Mouse (Mus musculus): ENCODE measurements around the gene Prokr1. TPM values are rescaled to one million over a fixed set of nuclear protein-coding genes. Genes with fewer than 3 reads are reported as not detected.
A peak's percentile ranks its signal among the peaks of the same experiment; 100 is the strongest.
"Not testable (repeated sequence)": the region's sequence is repeated elsewhere in the genome, so short reads cannot be mapped to it uniquely, and the experiment has no call there.

Gene Prokr1
- polyA plus RNA-seq (2015; fragmentation: Nextera tagmentation; extraction: Ambion mirVana): 0.92 and 1.1 TPM in 2 replicates

GRCm38 (mm10) chr6:87590394-87591281 is at the start of gene Prokr1:
TSS of gene Prokr1 (minus strand) at chr6:87590743.
- peak within 1 kb of the TSS; percentile 92 for H3K4me2 ChIP-seq (replicated peaks; ENCODE audit: low read depth)
- H3K9ac ChIP-seq (ENCODE audit: low read length): peak within 1 kb of the TSS; percentile 60
- H3K36me3 ChIP-seq (ENCODE audit: control insufficient read depth, insufficient read depth, low read length): no peaks in the 10 kb centered on the region
- ATAC-seq (ENCODE audit: low FRiP score, low TSS enrichment): peak; percentile 84
- H3K4me1 ChIP-seq (replicated peaks; ENCODE audit: control insufficient read depth, insufficient read depth): peaks cover 3% of the 10 kb centered on the region; the same call in 1 of the 2 replicates
- WGBS: 1% methylated on average over 34 of the region's 34 CpGs
- peak; percentile 71 for DNase-seq (ENCODE audit: low spot score)
- no peak for TF ChIP-seq EP300 (optimal IDR thresholded peaks at IDR 0.05)
- TF ChIP-seq CTCF (IDR thresholded peaks at IDR 0.05; ENCODE audit: low read depth): no peak
- peak within 1 kb of the TSS; percentile 43 for H3K4me3 ChIP-seq (ENCODE audit: low read depth, low read length)
- H3K27me3 ChIP-seq (ENCODE audit: control insufficient read depth, insufficient read depth, low read length): no peaks in the 10 kb centered on the region
- H3K9me3 ChIP-seq (ENCODE audit: control insufficient read depth, low read length): no peaks in the 10 kb centered on the region
- H3K27ac ChIP-seq (replicated peaks): no peak within 1 kb of the TSS

GRCm38 (mm10) chr6:87638134-87638660 is 47.7 kb upstream of the Prokr1 start:
- Histone ChIP-seq H3K27me3 (ENCODE audit: control insufficient read depth, insufficient read depth, low read length) (no peaks in the 10 kb centered on the region), H3K4me2 (replicated peaks; ENCODE audit: low read depth) (no peak overlapping the region), H3K9ac (ENCODE audit: low read length) (no peak overlapping the region), H3K4me1 (replicated peaks; ENCODE audit: control insufficient read depth, insufficient read depth) (no peaks in the 10 kb centered on the region), H3K27ac (replicated peaks) (no peak overlapping the region), H3K4me3 (ENCODE audit: low read depth, low read length) (no peak overlapping the region), H3K9me3 (ENCODE audit: control insufficient read depth, low read length) (no peaks in the 10 kb centered on the region), H3K36me3 (ENCODE audit: control insufficient read depth, insufficient read depth, low read length) (no peaks in the 10 kb centered on the region; the same call in 1 of the 2 replicates)
- WGBS: 33% methylated on average over 11 of the region's 11 CpGs
- DNase-seq (ENCODE audit: low spot score): no peak
- TF ChIP-seq EP300 (optimal IDR thresholded peaks at IDR 0.05) (no peak), CTCF (IDR thresholded peaks at IDR 0.05; ENCODE audit: low read depth) (no peak)
- no peak for ATAC-seq (ENCODE audit: low FRiP score, low TSS enrichment)

GRCm38 (mm10) chr6:87632176-87632575 is 41.6 kb upstream of the Prokr1 start:
- DNase-seq (ENCODE audit: low spot score) (peak; percentile 36), ATAC-seq (ENCODE audit: low FRiP score, low TSS enrichment) (peak; percentile 63)
- H3K4me2 ChIP-seq (replicated peaks; ENCODE audit: low read depth): no peak overlapping the region
- H3K27me3 ChIP-seq (ENCODE audit: control insufficient read depth, insufficient read depth, low read length): no peaks in the 10 kb centered on the region
- WGBS: 59% methylated on average over 4 of the region's 4 CpGs
- H3K36me3 ChIP-seq (ENCODE audit: control insufficient read depth, insufficient read depth, low read length): no peaks in the 10 kb centered on the region
- H3K4me1 ChIP-seq (replicated peaks; ENCODE audit: control insufficient read depth, insufficient read depth): no peaks in the 10 kb centered on the region
- no peak overlapping the region for H3K9ac ChIP-seq (ENCODE audit: low read length)
- no peak overlapping the region for H3K4me3 ChIP-seq (ENCODE audit: low read depth, low read length)
- H3K9me3 ChIP-seq (ENCODE audit: control insufficient read depth, low read length): no peaks in the 10 kb centered on the region
- H3K27ac ChIP-seq (replicated peaks): no peak overlapping the region
- TF ChIP-seq CTCF (IDR thresholded peaks at IDR 0.05; ENCODE audit: low read depth): no peak

- H3K27me3 ChIP-seq (ENCODE audit: control insufficient read depth, insufficient read depth, low read length); H3K36me3 ChIP-seq (ENCODE audit: control insufficient read depth, insufficient read depth, low read length); H3K4me3 ChIP-seq (ENCODE audit: low read depth, low read length); H3K9ac ChIP-seq (ENCODE audit: low read length); H3K9me3 ChIP-seq (ENCODE audit: control insufficient read depth, low read length); H3K27ac ChIP-seq (replicated peaks); DNase-seq (ENCODE audit: low spot score); H3K4me1 ChIP-seq (replicated peaks; ENCODE audit: control insufficient read depth, insufficient read depth); H3K4me2 ChIP-seq (replicated peaks; ENCODE audit: low read depth): not testable (repeated sequence)
- 81% methylated on average over 13 of the region's 15 CpGs for WGBS
- peak; percentile 58; the same call in 1 of the 2 replicates for ATAC-seq (ENCODE audit: low FRiP score, low TSS enrichment)
Measured at GRCm38 (mm10) chr6:87628936-87629335, 38.4 kb upstream of the Prokr1 start.

- Histone ChIP-seq H3K27ac (replicated peaks) (no peak overlapping the region), H3K4me3 (ENCODE audit: low read depth, low read length) (no peak overlapping the region), H3K36me3 (ENCODE audit: control insufficient read depth, insufficient read depth, low read length) (no peaks in the 10 kb centered on the region), H3K9ac (ENCODE audit: low read length) (no peak overlapping the region), H3K4me2 (replicated peaks; ENCODE audit: low read depth) (no peak overlapping the region), H3K4me1 (replicated peaks; ENCODE audit: control insufficient read depth, insufficient read depth) (peaks cover 3% of the 10 kb centered on the region), H3K9me3 (ENCODE audit: control insufficient read depth, low read length) (no peaks in the 10 kb centered on the region), H3K27me3 (ENCODE audit: control insufficient read depth, insufficient read depth, low read length) (no peaks in the 10 kb centered on the region)
- DNase-seq (ENCODE audit: low spot score) (no peak), ATAC-seq (ENCODE audit: low FRiP score, low TSS enrichment) (no peak)
- WGBS: 87% methylated on average over 3 of the region's 3 CpGs
- TF ChIP-seq CTCF (IDR thresholded peaks at IDR 0.05; ENCODE audit: low read depth): no peak
- no peak for TF ChIP-seq EP300 (optimal IDR thresholded peaks at IDR 0.05)
Measured at GRCm38 (mm10) chr6:87623151-87623550, 32.6 kb upstream of the Prokr1 start.

GRCm38 (mm10) chr6:87621281-87621680 is 30.7 kb upstream of the Prokr1 start:
- H3K27ac ChIP-seq (replicated peaks): peak overlapping the region; percentile 20; the same call in 1 of the 2 replicates
- no peak for TF ChIP-seq EP300 (optimal IDR thresholded peaks at IDR 0.05)
- no peak for TF ChIP-seq CTCF (IDR thresholded peaks at IDR 0.05; ENCODE audit: low read depth)
- 5% methylated on average over 3 of the region's 3 CpGs for WGBS

More at GRCm38 (mm10) chr6:87621281-87621680, 30.7 kb upstream of the Prokr1 start:
- Histone ChIP-seq H3K36me3 (ENCODE audit: control insufficient read depth, insufficient read depth, low read length) (no peaks in the 10 kb centered on the region), H3K4me3 (ENCODE audit: low read depth, low read length) (no peak overlapping the region), H3K9ac (ENCODE audit: low read length) (no peak overlapping the region), H3K9me3 (ENCODE audit: control insufficient read depth, low read length) (no peaks in the 10 kb centered on the region), H3K27me3 (ENCODE audit: control insufficient read depth, insufficient read depth, low read length) (no peaks in the 10 kb centered on the region), H3K4me1 (replicated peaks; ENCODE audit: control insufficient read depth, insufficient read depth) (peaks cover 3% of the 10 kb centered on the region), H3K4me2 (replicated peaks; ENCODE audit: low read depth) (no peak overlapping the region)
- peak; percentile 49 for DNase-seq (ENCODE audit: low spot score)
- peak; percentile 74 for ATAC-seq (ENCODE audit: low FRiP score, low TSS enrichment)

Measured in stomach, postnatal 0 days (tissue).